Mouse (Mus musculus): Measurements from ENCODE around the gene Ltf. TPM values are rescaled to one million over a fixed set of nuclear protein-coding genes. Genes with fewer than 3 reads are reported as not detected.

The Ltf gene
- total and polyA plus RNA-seq, 2 experiments from 2014 or later = 0.72 to 25.2 TPM

DNA sequence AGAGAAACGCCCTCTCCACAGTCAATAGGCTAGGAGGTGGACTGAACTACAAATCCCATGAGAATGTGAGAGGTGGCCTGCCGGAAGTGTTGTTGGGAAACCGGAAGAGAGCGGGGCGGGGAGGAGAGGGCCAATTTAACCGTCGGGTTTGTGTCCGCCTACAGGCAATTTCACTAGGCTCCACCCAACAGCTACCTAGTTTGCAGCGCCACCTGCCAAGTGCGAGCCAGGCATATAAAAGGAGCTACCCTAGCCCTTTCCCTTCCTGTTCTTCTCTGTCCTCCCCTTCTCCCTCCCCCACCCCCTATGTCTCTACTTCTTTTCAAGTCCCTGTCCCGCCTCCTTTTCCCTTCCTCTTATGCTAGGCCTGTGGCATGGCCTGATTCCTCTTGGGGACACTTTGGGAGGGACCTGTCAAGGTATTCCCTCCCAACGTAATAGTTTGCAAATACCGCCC, 24.3 kb upstream of the Ltf start:
- Histone ChIP-seq H3K4me3 (ENCODE audit: low read depth, low read length) (peak overlapping the region; percentile 46), H3K9me3 (replicated peaks; ENCODE audit: control insufficient read depth, low read length) (no peaks in the 10 kb centered on the region), H3K36me3 (replicated peaks; ENCODE audit: control insufficient read depth, insufficient read depth, low read length) (no peaks in the 10 kb centered on the region), H3K27ac (ENCODE audit: low read depth) (peak overlapping the region; percentile 61), H3K4me2 (ENCODE audit: low read depth, low read length) (peak overlapping the region; percentile 65), H3K27me3 (ENCODE audit: control insufficient read depth, insufficient read depth, low read length) (no peaks in the 10 kb centered on the region), H3K4me1 (ENCODE audit: control insufficient read depth, insufficient read depth) (no peaks in the 10 kb centered on the region), H3K9ac (replicated peaks; ENCODE audit: low read depth, low read length) (peak overlapping the region; percentile 56; the same call in 1 of the 2 replicates)
- WGBS = 8% methylated on average over 13 of the region's 13 CpGs
- DNase-seq (ENCODE audit: low spot score) = peak; percentile 91
- TF ChIP-seq EP300 (IDR thresholded peaks at IDR 0.05; ENCODE audit: low read depth) (no peak), CTCF (IDR thresholded peaks at IDR 0.05; ENCODE audit: low read depth) (peak; percentile 27)
- peak; percentile 85 for ATAC-seq (ENCODE audit: insufficient read depth, low read depth)

DNA sequence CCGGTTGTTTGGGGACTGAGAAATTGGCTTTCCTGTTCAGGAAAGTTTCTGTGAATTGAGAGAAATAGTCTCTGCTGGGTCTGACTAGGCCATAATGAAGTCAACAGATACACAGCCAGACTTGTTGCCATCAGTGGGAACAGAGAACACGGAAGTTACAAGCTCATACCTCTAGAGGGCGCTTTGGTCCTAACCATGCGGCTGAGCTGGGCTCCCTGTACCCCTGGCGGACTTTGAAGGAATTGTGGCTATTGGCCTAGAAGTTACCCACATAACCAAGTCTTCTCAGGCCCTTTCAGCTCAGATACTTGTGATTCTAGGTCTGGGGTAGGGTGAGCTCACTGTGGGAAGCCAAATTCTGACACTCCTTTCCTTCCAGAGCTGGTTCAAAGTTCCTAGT, 21.8 kb upstream of the Ltf start:
- H3K9ac ChIP-seq (replicated peaks; ENCODE audit: low read depth, low read length) = no peak overlapping the region

DNA sequence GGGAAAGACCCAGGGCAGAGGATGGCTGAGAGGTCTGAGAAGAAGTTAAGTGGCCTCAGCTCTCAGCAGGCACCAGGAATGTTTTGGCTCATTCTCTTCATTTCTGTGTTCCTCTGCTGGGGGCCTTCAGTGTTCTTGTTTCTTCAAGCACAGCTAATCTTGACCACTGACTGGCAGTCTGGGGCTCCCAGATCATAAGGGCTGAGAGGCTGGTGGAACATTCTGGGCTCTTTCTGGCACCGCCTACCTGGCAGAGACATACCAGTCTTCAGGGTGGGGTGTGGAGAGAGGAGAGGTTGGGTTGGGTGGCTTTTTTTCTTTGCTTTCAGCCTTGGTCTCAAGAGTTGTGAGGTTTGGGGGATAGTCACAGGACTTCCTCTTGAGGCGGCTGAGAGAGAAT, 20.0 kb upstream of the Ltf start:
- ATAC-seq (ENCODE audit: insufficient read depth, low read depth) = no peak
- H3K9ac ChIP-seq (replicated peaks; ENCODE audit: low read depth, low read length) = no peak overlapping the region
- TF ChIP-seq CTCF (IDR thresholded peaks at IDR 0.05; ENCODE audit: low read depth) (no peak), EP300 (IDR thresholded peaks at IDR 0.05; ENCODE audit: low read depth) (no peak)
- H3K27me3 ChIP-seq (ENCODE audit: control insufficient read depth, insufficient read depth, low read length) = no peaks in the 10 kb centered on the region
- H3K4me1 ChIP-seq (ENCODE audit: control insufficient read depth, insufficient read depth) = no peaks in the 10 kb centered on the region
- DNase-seq (ENCODE audit: low spot score) = no peak
- WGBS = 77% methylated on average over 2 of the region's 2 CpGs
- H3K4me2 ChIP-seq (ENCODE audit: low read depth, low read length) = no peak overlapping the region
- H3K36me3 ChIP-seq (replicated peaks; ENCODE audit: control insufficient read depth, insufficient read depth, low read length) = no peaks in the 10 kb centered on the region
- H3K4me3 ChIP-seq (ENCODE audit: low read depth, low read length) = no peak overlapping the region
- H3K27ac ChIP-seq (ENCODE audit: low read depth) = no peak overlapping the region
- H3K9me3 ChIP-seq (replicated peaks; ENCODE audit: control insufficient read depth, low read length) = no peaks in the 10 kb centered on the region

More for the DNA sequence above, 21.8 kb upstream of the Ltf start:
- H3K9me3 ChIP-seq (replicated peaks; ENCODE audit: control insufficient read depth, low read length) = no peaks in the 10 kb centered on the region
- no peak overlapping the region for H3K4me2 ChIP-seq (ENCODE audit: low read depth, low read length)
- H3K4me3 ChIP-seq (ENCODE audit: low read depth, low read length) = no peak overlapping the region
- TF ChIP-seq CTCF (IDR thresholded peaks at IDR 0.05; ENCODE audit: low read depth) (peak; percentile 100), EP300 (IDR thresholded peaks at IDR 0.05; ENCODE audit: low read depth) (no peak)
- no peaks in the 10 kb centered on the region for H3K4me1 ChIP-seq (ENCODE audit: control insufficient read depth, insufficient read depth)
- 0% methylated on average over 5 of the region's 5 CpGs for WGBS
- peak; percentile 91 for DNase-seq (ENCODE audit: low spot score)
- ATAC-seq (ENCODE audit: insufficient read depth, low read depth) = peak; percentile 50
- no peak overlapping the region for H3K27ac ChIP-seq (ENCODE audit: low read depth)
- H3K27me3 ChIP-seq (ENCODE audit: control insufficient read depth, insufficient read depth, low read length) = no peaks in the 10 kb centered on the region
- H3K36me3 ChIP-seq (replicated peaks; ENCODE audit: control insufficient read depth, insufficient read depth, low read length) = no peaks in the 10 kb centered on the region

GRCm38 (mm10) chr9:110999856-111000255, 19.2 kb upstream of the Ltf start:
- Histone ChIP-seq H3K4me1 (ENCODE audit: control insufficient read depth, insufficient read depth) (no peaks in the 10 kb centered on the region), H3K27ac (ENCODE audit: low read depth) (no peak overlapping the region), H3K9ac (replicated peaks; ENCODE audit: low read depth, low read length) (no peak overlapping the region), H3K9me3 (replicated peaks; ENCODE audit: control insufficient read depth, low read length) (no peaks in the 10 kb centered on the region), H3K4me3 (ENCODE audit: low read depth, low read length) (no peak overlapping the region), H3K4me2 (ENCODE audit: low read depth, low read length) (no peak overlapping the region), H3K27me3 (ENCODE audit: control insufficient read depth, insufficient read depth, low read length) (no peaks in the 10 kb centered on the region), H3K36me3 (replicated peaks; ENCODE audit: control insufficient read depth, insufficient read depth, low read length) (no peaks in the 10 kb centered on the region)
- TF ChIP-seq EP300 (IDR thresholded peaks at IDR 0.05; ENCODE audit: low read depth) = no peak
- TF ChIP-seq CTCF (IDR thresholded peaks at IDR 0.05; ENCODE audit: low read depth) = no peak
- ATAC-seq (ENCODE audit: insufficient read depth, low read depth) = no peak
- no peak for DNase-seq (ENCODE audit: low spot score)
- WGBS = 49% methylated on average over 10 of the region's 10 CpGs

DNA sequence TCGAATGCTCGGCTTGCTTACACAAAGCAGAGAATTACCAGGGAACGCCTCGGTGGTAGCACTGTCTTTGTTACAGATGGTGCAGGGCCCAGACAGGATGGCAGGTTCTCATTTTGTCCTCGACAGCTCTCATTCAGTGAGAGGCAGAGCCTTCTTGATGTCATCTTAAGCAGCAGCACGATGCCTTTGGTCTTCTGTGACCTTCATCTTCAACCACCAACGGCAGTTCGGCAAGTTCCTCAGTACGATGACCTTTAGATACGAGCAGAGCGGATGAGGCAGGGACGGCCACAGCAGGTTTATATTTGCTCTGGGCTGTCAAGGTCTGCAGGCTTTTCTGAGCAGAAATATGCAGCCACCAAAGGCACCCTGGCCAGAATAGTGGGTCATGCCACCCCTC, 17.4 kb upstream of the Ltf start:
- TF ChIP-seq EP300 (IDR thresholded peaks at IDR 0.05; ENCODE audit: low read depth) (no peak), CTCF (IDR thresholded peaks at IDR 0.05; ENCODE audit: low read depth) (no peak)
- Histone ChIP-seq H3K9me3 (replicated peaks; ENCODE audit: control insufficient read depth, low read length) (no peaks in the 10 kb centered on the region), H3K27me3 (ENCODE audit: control insufficient read depth, insufficient read depth, low read length) (no peaks in the 10 kb centered on the region), H3K4me3 (ENCODE audit: low read depth, low read length) (no peak overlapping the region), H3K4me1 (ENCODE audit: control insufficient read depth, insufficient read depth) (no peaks in the 10 kb centered on the region), H3K9ac (replicated peaks; ENCODE audit: low read depth, low read length) (no peak overlapping the region), H3K36me3 (replicated peaks; ENCODE audit: control insufficient read depth, insufficient read depth, low read length) (no peaks in the 10 kb centered on the region), H3K27ac (ENCODE audit: low read depth) (no peak overlapping the region), H3K4me2 (ENCODE audit: low read depth, low read length) (no peak overlapping the region)
- ATAC-seq (ENCODE audit: insufficient read depth, low read depth) (no peak), DNase-seq (ENCODE audit: low spot score) (no peak)
- 85% methylated on average over 12 of the region's 12 CpGs for WGBS

GRCm38 (mm10) chr9:111003279-111003678, 15.8 kb upstream of the Ltf start:
- H3K4me1 ChIP-seq (ENCODE audit: control insufficient read depth, insufficient read depth) = no peaks in the 10 kb centered on the region
- no peak for TF ChIP-seq CTCF (IDR thresholded peaks at IDR 0.05; ENCODE audit: low read depth)
- no peak for TF ChIP-seq EP300 (IDR thresholded peaks at IDR 0.05; ENCODE audit: low read depth)
- WGBS = 87% methylated on average over 9 of the region's 9 CpGs
- H3K4me3 ChIP-seq (ENCODE audit: low read depth, low read length) = no peak overlapping the region
- H3K27me3 ChIP-seq (ENCODE audit: control insufficient read depth, insufficient read depth, low read length) = no peaks in the 10 kb centered on the region
- no peaks in the 10 kb centered on the region for H3K36me3 ChIP-seq (replicated peaks; ENCODE audit: control insufficient read depth, insufficient read depth, low read length)
- DNase-seq (ENCODE audit: low spot score) (no peak), ATAC-seq (ENCODE audit: insufficient read depth, low read depth) (no peak)
- no peak overlapping the region for H3K9ac ChIP-seq (replicated peaks; ENCODE audit: low read depth, low read length)
- H3K27ac ChIP-seq (ENCODE audit: low read depth) = no peak overlapping the region
- H3K4me2 ChIP-seq (ENCODE audit: low read depth, low read length) = no peak overlapping the region
- no peaks in the 10 kb centered on the region for H3K9me3 ChIP-seq (replicated peaks; ENCODE audit: control insufficient read depth, low read length)
